Mouse (Mus musculus) CD8-positive naive resting alpha-beta T cell, adult 2 months (primary cell): ENCODE measurements around the gene Fbxo9.
"Not testable (repeated sequence)": the region's sequence is repeated elsewhere in the genome, so short reads cannot be mapped to it uniquely, and the experiment has no call there.

Source experiments
- DNase-seq, 2 experiments: peaks; one replicate each; pipeline ENCODE4 v3.0.0; 2022; ENCODE audit warnings: low read depth in 2 of 2, low spot score in 2 of 2

The Fbxo9 gene

GRCm38 (mm10) chr9:78073291-78073690, 35.6 kb downstream of the Fbxo9 start:
- not testable (repeated sequence) for DNase-seq

DNA sequence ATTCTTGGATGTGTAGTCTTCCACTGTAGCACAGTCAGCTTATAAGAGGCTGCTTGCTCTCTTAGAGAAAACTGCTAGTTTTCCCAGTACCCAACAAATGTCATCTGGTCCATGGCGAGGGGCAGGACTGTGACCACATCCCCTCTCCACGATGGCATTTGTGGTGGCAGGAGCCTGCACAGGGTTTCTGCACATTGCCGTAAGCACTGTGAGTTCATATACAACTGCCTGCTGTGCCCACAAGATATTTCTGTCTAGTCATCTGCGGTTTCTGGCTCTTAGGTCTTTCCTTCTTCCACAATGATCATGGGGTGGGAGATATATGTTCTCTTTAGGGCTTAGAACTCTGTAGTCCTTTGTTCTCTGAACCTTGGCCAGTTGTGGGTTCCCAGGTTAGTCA, 37.2 kb downstream of the Fbxo9 start:
- no peak for DNase-seq

GRCm38 (mm10) chr9:78070496-78070895, 38.4 kb downstream of the Fbxo9 start:
- no peak for DNase-seq

- DNase-seq: no peak
Observed at GRCm38 (mm10) chr9:78064121-78064520, 44.7 kb downstream of the Fbxo9 start.

GRCm38 (mm10) chr9:78062392-78062791, 46.5 kb downstream of the Fbxo9 start:
- no peak for DNase-seq

GRCm38 (mm10) chr9:78059525-78060120, 49.2 kb downstream of the Fbxo9 start:
- DNase-seq: no peak

GRCm38 (mm10) chr9:78054298-78054697, 54.6 kb downstream of the Fbxo9 start:
- DNase-seq: no peak

DNA sequence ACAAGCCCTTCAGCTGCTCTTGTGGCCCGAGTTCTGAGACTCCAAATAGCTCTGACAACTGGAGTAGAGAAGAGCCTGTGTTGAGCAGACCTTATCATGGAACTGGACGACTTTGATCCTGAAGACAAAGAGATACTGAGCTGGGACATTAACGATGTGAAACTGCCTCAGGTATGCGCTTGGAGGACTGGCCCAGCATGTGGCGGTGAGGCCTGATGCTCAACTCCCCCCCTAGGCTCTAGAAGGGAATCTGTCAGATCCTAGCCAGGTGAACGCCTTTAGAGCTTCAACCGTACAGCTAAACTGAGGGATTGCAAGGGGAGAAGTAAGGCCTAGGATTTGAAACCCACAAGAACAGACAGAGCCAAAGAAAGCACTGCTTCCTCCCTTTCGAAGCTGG, 55.0 kb downstream of the Fbxo9 start:
- no peak for DNase-seq

DNA sequence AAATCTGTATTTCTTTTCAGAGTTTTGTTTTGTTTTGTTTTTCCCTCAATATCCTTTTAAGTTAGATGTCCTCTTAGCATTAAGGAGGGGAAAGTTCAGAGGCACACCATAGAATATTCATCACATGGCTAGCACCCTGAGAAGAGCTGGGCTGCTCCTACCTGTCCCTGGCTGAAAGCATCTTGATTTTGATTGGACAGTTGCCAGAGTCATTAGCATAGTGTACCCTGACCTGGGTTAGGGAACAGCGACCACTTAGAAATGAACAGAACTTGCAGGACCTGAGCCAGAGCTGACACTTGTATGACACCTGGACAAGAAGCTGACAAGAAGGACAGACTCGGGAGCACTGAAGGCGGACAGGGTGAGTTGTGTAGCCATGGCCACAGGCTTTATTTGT, 57.2 kb downstream of the Fbxo9 start, which contains the start of gene Gcm1:
TSS of gene Gcm1 (plus strand) at position 248 of the 400 bp plus-strand sequence.
- no peak for DNase-seq

DNA sequence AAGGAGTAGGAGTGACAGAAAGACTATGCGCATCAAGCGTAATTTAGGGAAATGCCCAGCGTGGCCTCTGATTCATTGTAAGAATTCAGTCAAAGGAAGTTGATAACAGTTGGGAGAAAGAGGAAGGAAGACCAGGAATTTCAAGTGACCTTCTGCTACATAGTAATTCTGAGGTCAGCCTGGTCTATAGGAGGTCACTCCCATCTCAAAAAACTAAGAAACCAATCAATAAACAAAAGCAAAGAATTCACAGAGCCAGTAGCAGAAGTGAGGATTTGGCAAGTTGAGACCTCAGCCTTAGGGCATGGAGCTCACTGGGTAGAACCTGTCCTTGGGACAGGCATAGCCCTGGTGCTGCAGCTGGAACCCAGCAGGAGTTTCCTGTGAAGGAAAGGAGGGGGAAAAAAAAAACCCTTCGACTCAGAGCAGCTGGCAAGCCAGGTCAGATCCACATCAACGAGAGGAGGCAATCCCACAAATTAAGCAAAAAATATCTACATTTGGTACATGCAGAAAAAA, 58.4 kb downstream of the Fbxo9 start:
- DNase-seq: no peak

- peak in 1 of 2 experiments; percentile 12 for DNase-seq
Observed at GRCm38 (mm10) chr9:78046755-78047154, 62.1 kb downstream of the Fbxo9 start.

- no peak for DNase-seq
Observed at GRCm38 (mm10) chr9:78045171-78045570, 63.7 kb downstream of the Fbxo9 start.

GRCm38 (mm10) chr9:78038755-78039489, 69.9 kb downstream of the Fbxo9 start:
- DNase-seq: peak; percentile 70 to 71

GRCm38 (mm10) chr9:78035831-78036230, 73.0 kb downstream of the Fbxo9 start:
- no peak for DNase-seq

DNA sequence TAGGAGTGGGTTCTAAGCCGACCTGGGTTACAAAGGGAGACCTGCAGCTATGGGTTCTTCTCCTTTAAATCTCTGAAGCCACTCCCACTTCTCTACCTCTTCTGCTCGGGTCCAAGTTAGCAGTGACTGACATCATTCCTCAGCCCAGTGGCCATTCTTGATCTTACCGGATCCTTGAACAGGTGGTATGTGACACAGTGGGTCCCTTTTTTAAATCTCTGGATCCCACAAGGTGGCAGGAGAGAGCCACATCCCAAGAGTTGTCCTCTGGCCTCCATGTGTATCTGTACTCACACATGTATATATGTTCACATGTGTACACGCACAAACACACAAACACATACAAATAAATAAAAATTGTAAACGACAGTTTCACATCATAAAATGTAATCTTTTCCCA, 73.6 kb downstream of the Fbxo9 start:
- no peak for DNase-seq

DNA sequence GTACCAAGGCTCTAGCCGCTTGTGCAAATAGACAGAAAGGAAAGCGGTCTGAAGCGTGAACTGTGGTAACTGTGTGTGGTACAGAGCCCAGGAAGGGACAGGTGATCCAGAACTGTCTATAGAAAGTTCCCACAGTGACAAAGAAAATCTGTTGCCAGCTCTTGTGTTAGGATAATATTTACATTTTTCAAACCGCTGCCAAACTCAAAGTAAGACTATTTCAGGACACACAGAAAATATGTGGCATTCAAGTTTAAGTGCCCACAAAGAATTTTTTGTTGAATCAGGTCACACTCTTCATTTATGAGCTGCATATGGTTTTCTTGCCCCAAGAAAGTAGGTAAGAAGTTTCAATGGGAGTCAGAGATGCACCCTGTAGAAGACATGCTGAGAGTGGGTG, 75.9 kb downstream of the Fbxo9 start:
- no peak for DNase-seq
